Mouse (Mus musculus) thymus, postnatal 36 days (tissue): Measurements from ENCODE around the gene Psmd9.

Experiments
- DNase-seq, 2 experiments: peaks; one replicate each; pipeline ENCODE4 v3.0.0; 2022; ENCODE audit warnings: mixed read lengths in 2 of 2

Gene Psmd9

DNA sequence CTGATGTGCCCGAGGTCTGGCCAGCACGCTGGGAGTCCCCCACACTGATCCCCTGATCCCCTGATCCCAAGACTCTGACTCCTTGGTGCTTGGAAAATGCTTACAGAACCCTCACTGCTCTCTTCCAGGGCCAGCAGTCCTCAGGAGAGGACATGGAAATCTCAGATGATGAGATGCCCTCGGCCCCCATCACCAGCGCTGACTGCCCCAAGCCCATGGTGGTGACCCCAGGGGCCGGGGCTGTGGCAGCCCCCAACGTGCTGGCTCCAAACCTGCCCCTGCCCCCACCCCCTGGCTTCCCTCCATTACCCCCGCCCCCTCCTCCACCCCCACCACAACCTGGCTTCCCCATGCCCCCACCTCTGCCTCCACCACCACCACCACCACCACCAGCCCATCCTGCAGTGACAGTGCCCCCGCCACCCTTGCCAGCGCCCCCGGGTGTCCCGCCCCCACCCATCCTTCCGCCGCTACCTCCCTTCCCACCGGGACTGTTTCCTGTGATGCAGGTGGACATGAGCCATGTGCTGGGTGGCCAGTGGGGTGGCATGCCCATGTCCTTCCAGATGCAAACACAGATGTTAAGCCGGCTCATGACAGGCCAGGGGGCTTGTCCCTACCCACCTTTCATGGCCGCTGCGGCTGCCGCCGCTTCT is 17.4 kb upstream of the Psmd9 start:
- DNase-seq = peak in 1 of 2 experiments; percentile 39

DNA sequence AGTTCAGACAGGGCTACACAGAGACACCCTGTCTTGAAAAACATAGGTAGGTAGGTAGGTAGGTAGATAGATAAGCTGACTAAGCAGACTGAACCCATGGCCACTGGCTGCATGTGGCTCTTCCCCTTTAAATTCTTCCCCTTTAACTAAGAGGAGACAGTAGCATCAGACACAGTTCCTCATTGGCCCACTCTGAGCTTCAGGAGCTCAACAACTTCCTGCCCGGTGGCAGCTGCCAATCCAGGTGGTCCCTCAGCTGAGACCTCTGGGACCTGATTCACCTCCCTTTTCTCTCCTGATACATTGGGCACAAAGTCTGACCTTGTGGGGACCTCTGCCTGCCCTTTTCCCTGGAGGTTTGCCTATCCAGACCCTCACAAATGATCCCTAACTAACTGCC is 16.3 kb upstream of the Psmd9 start:
- DNase-seq = peak; percentile 44 to 72

DNA sequence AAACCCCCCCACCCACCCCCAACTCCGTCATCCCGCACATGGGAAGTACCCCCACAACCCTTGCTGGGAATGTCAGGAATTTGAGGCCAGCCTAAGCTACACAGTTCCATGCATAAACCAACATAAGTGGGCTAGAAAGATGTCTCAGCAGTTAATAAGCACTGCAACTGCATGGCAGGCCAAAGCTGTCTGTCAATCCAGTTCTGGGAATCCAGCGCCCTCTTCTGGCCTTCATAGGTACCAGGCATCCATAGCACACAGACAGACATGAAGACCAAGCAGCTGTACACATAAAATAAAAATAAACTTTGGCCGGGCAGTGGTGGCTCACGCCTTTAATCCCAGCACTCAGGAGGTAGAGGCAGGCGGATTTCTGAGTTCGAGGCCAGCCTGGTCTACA is 13.8 kb upstream of the Psmd9 start:
- DNase-seq = peak; percentile 72 to 77

DNA sequence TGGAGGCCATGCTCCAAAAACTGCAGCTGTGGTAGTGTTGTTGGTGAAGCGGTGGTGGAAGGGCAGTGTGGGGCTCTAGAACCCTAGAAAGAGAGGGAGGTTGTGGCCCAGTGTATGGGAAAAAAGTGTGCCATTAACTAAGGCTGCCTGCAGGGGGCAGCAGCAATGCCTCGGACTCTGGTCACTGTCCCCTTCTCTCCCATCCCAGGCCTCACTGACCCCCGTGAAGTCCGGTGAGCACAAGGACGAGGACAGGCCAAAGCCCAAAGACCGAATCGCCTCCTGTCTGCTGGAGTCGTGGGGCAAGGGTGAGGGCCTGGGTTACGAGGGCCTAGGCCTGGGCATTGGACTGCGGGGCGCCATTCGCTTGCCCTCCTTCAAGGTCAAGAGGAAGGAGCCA is 12.4 kb upstream of the Psmd9 start:
- no peak for DNase-seq

DNA sequence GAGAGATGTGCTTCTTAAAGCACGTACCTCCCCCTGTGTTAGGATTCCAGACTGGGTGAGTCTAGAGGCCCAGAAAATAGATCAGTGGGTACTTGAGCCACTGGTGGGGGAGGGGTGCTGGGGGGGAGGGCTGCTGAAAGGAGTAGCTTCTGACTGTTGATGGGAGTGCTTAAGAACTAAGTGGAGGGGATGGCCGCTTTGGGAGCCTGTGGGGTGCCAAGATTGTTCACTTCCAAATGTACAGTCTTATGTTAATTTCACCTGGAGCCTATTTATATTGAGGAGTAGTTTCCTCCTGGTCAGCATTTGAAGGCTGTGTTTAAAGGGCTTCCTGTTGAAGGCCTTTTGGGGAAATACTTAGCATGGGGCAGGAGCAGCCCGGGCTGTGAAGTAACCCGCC is 11.2 kb upstream of the Psmd9 start:
- DNase-seq = no peak

DNA sequence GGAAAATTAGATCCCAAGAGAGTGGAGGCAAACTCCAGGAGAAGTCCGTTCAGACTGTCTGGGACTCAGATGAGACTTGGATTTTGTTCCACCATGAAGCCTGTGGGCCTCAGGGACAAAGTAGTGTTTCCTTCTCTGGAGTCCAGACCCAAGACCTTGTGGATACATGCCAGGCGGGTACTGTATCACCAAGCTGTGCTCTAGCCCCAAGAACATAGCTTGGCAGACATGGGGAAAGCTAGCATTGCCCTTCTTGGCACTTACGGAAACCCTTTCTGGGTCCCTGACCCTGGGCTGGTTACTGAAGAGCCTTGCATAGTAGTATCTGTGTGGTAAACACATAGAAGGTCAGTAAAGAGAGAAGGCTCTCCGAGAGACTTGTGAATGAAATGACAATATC is 9.8 kb upstream of the Psmd9 start:
- no peak for DNase-seq

DNA sequence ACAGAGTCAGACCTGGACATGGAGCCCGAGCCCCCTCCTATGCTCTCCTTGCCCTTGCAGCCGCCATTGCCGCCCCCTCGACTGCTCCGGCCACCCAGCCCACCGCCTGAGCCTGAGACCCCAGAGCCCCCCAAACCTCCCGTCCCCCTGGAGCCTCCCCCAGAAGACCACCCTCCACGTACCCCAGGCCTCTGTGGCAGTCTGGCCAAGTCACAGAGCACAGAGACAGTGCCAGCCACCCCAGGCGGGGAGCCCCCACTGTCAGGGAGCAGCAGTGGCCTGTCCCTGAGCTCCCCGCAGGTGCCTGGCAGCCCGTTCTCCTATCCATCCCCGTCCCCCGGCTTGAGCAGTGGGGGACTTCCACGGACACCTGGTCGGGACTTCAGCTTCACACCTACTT is 9.3 kb upstream of the Psmd9 start:
- no peak for DNase-seq

DNA sequence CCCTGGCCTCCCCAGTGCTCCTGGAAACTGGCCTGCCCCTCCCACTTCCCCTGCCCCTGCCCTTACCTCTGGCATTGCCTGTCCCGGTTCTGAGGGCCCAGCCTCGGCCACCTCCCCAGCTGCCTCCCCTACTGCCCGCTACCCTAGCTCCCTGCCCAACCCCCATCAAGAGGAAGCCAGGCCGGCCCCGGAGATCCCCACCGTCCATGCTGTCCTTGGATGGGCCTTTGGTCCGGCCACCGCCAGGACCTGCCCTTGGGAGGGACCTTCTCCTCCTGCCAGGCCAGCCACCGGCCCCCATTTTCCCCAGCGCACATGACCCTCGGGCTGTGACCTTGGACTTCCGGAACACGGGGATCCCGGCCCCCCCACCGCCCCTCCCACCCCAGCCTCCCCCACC is 8.9 kb upstream of the Psmd9 start:
- DNase-seq = no peak

DNA sequence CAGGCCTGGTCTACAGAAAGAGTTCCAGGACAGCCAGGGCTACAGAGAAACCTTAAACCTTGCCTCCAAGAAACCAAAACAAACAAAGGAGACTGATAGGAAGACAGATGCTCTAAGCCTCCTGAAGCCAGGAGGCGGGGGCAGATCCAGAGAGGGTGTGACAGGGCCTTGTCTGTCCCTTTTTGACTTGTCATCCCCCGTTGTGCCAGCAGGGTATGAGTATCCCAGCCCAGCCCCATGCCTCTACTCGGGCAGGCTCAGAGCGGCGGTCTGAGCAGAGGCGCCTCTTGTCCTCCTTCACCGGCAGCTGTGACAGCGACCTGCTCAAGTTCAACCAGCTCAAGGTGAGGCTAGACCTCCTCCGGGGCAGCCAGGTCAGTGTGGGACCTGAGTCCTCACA is 6.3 kb upstream of the Psmd9 start:
- no peak for DNase-seq

DNA sequence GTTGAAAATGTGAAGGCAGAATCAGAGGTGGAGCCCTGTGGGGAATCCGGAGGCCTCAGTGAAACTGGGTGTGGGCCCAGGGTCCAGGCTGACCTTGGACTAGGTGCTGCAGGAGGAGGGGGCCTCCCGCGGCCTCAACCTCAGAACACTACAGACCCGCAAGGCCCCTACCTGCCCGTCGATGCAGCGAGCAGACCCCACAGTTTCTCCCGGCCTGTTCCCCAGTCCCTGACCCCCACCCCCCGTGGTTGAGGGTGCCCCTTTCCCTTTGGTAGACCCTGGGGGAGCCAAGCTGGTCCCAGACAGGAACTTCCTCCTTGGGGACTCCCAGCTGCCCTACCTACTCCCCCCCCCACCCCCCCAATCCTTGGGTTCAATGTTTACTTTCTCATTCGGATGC is 2.8 kb upstream of the Psmd9 start:
- no peak for DNase-seq

DNA sequence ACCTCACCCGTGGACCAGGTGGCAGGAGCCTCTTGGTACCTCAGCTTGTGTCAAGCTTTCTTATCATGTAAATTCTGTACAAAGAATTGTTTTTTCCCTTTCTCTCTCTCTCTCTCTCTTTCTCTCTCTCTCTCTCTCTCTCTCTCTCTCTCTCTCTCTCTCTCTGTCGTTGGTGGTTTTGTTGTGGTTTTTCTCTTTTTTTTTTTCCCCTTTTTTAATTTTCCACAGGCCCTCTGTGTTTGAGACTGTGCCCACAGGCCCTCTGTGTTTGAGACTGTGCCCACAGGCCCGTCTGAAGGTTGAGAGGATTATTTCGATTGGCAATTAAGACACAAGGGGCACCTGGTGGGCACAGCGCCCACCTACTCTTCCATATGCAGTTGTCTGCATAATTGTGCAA is 1.6 kb upstream of the Psmd9 start:
- DNase-seq = no peak

DNA sequence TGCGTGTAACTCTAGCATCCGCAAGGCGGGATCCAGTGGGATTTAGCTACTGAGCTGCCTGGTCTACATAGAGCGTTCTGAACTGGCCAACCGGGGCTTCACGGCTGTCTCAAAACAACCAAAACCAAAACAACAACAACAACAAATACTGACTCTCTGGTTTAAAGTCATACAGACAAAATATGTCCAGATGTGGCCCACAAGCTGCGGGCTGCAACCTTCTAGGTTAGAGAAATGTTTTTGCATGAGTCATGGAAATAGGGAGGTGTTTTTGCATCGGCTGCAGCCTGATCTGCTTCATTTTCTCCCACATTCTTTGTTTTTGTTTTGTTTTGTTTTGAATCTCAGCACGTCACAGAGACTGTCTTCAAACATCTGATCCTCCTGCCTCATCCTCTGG is 1.2 kb downstream of the Psmd9 start:
- DNase-seq = no peak

DNA sequence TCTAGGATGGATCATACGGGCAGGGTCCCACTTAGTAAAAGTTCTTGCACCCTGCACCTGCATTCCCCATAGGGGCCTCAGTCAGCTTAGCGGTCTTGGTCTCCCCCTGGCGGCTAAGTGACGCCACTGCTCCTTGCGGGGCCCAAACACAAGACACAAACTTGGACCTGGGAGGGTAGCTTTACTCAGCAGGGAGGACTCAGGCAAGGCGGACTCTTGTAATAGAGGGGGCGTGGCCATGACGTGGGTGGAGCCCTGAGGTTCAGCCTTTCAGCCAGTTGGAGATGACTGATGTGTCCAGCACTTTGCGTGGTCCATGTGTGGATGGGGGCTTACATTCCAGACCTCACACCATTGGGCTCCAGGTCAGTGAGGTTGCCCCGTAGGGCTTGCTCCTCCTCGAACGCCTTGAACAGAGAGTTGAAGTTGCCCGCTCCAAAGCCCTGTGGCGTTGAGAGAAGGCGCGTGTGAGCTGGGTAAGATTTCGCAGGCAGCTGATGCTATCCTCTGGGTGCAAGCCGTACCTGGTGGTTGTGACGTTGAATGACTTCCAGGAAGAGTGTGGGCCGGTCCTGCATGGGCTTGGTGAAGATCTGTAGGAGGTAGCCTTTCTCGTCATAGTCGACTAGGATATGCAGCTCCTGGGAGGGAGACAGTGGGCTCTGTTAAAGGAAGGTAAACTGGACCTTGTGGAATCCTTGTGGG is 2.6 kb downstream of the Psmd9 start:
- peak; percentile 85 to 86 for DNase-seq

DNA sequence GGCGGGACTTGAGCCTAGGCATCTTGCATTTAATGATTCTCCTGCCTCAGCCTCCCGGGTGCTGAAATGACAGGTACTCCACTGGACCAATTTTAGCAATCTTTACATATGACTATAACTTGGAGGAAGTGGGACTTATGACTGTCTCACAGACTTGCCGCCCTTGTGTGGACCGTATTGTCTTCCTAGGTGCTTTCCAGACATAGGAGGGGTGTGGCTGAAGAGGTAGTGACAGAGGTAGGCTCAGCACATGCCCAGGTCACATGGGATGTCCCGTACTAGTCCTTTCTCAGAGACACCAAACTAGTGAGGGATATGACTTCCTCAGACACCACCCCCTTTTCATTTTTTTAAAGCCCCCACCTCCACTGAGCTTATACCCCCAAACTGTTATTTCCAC is 9.6 kb downstream of the Psmd9 start:
- DNase-seq = no peak

DNA sequence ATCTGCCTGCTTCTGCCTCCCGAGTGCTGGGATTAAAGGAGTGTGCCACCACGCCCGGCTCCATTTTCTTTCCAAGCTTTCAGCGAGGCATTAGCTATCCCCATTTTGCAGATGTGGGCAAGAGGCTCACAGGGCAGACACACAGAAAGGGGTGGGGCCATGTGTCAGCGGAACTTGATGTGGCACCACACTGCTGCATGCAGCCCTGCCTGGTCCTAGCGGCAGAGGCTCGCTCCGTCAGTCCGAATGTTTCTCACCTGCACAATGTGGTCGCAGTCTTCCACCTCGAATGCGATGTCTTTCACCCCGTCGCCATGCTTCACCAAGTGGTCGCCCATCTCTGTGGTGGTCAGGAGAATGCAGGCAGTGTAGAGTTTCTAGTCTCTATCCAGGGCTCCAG is 11.2 kb downstream of the Psmd9 start:
- DNase-seq = no peak

DNA sequence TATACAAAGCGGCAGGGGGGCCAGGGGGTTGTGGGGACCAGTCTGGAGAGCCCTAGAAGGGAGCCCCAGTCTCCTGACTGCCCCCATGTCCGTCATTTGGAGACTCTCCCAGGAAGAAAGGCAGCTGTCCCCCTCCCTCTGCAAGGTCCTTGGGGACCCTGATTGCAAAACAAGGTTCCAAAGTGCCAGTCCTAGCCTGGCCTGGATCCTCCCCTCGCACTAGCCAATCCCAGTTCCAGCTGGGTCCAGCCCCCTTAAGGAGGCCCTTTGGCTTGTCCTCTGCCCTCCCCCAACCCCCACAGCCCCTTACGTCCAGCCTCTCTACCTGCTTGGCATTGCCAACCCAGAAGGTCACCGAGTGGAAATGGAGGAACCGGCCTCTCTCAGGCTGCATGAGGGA is 12.3 kb downstream of the Psmd9 start:
- no peak for DNase-seq

DNA sequence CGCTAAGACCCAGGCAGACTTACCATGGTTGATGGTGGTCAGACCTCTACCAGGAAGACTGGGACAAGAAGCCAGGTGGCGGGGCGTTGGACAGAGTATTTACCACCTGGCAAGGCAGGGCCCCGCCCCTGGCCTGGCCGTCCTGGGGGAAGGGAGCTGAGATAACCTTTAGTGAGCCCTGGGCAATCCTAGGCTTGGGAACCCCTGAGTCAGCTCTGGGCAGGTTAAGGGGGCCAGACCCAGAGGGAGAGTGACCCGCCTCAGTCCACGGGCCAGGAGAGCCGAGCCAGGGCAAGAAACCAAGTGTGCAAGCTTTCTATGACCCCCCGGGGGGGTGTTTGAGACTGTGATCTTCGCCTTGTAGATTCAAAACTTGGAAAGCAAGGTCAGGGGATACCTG is 13.4 kb downstream of the Psmd9 start, which contains the start of gene Hpd:
Gene Hpd (minus strand): TSS at position 77 of the 400 bp plus-strand sequence.
- DNase-seq = no peak

DNA sequence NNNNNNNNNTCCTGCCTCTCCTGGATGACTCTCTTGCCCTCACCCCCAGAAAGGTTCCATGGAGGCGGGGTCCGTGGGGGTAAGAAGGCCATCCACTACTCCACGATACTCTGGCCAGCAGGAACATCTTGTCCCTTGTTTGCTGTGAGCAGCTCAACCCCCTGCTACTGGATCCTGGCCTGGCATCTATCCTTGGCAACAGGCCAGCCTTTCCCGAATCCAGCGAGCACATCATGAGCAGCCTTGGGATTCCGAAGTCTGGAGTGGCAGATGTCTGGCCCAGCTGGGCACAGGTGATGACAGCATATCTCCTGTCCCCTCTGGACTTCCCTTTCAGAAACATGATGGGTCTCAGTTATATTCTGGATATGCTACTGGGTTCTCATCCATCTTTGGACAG is 16.8 kb downstream of the Psmd9 start:
- DNase-seq = no peak

DNA sequence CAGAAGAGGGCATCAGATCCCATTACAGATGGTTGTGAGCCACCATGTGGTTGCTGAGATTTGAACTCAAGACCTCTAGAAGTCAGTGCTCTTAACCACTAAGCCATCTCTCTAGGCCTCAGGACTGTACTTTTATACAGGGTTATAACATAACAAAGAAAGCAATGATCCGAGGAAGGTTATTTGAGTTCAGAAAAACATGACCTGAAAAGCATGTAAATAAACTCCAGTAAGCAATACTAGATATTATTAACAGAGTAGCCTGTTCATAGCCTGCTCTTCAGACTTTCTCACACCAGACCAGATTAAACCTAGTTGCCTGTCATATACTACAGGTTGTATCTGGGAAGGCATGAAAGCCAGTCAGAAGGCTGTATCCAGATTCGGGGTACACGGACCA is 18.1 kb downstream of the Psmd9 start:
- no peak for DNase-seq

DNA sequence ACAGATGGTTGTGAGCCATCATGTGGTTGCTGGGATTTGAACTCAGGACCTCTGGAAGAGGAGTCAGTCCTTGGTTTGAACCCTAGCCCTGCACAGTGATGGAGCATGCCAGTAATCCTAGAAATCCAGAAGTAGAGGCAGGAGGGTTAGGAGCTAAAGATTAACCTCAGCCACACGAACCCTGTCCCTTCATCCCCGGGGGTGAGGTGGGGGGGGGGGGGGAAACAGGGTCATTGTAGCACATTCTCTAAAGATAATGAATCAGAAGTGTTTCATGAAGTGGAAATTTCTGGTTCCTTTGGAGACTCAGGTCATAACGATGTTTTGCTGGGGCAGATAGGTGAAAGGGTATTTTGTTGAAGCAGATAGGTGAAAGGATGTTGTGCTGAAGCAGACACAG is 21.7 kb downstream of the Psmd9 start:
- no peak for DNase-seq

DNA sequence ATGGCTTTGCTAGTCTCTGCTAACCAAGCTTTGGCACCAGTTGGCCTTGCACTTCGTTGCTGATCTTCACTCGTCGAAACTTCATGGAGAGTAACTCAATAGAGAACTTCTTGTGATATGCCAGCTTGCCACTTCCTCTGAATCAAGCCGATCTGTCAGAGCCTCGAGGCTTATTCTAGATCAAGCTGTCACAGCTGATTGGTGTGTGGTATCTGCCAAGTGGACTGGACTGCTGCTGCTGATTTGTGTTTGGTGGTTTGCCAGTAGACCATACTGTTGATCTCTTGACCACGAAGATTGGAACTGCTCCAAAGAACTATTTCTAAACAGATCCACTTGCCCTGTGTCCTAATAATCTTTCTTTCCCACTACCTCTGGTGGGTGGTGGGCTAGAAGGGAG is 22.2 kb downstream of the Psmd9 start:
- DNase-seq = no peak

DNA sequence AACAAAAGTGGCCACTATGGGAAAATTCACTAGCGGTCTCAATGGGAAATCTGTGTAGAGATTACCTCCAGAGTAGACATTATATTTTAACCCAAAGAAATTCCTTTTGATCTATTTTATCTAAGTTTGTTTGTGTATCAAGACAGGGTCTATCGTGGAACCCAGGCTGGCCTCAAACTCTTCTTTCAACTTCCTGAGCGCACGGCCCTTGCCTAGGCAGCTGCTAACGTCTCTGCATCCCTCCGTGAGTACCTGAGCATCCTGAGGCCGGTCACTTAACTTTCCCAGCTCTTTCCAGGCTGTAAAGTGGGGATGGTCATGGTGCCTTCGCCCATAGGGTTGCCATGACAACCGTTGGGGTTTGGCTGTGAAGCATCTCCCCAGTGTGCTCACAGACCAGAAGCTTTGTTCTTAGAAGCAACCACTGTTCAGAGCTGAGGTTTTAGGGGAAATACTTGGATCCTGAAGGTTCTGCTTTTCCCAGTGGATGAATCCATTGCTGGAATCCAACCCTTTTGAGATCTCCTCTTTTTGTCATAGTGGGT is 23.5 kb downstream of the Psmd9 start:
- DNase-seq = no peak

DNA sequence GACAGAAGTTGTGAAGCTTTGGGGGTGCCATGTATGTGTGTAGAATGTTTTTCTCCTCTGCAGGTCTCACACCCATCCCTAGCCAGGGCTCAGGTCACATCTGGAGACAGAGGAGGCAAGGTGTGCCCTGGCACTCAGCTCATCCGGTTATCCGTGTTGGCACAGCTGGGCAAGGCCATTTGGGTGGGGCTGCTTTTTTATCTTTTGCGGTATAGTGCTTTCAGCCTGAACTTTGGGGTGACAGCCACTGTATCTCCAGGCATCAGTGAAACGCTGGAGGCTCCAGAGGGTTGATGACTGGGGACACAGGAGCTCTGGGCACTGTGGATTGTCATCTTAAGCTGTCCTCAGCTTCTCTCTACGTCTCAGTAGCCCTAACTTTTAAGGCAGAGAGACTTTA is 24.2 kb downstream of the Psmd9 start:
- DNase-seq = no peak

DNA sequence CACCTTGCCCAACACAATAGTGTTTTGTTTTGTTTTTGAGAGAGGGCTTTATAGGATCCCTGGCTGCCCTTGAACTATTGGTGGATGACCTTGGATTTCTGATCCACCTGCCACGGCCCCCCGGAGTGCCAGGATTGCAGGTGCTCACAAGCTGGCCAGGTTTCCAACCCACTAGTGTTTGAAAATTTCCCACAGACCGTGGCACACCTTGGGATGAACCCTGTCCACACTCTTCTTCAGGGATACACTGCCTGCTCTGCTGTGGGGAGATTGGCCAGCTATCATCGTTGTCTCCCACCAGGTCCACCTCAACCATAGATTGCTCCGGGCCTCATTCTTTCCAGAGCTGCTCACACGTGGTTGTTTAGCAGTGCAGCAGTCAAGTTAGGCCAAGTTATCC is 25.6 kb downstream of the Psmd9 start:
- DNase-seq = no peak
